Mouse (Mus musculus) forebrain, embryonic 11.5 days (tissue): ENCODE data around the gene Dcpp2. TPM values are rescaled to one million over a fixed set of nuclear protein-coding genes. Genes with fewer than 3 reads are reported as not detected.
"Not testable (repeated sequence)": the region's sequence is repeated elsewhere in the genome, so short reads cannot be mapped to it uniquely, and the experiment has no call there.

Source experiments
- ATAC-seq: fragments of 200-750 bp; cut with Nextera tagmentation; replicated peaks from 2 replicates; pipeline ENCODE4 v1.8.0; 2017; ENCODE audit warnings: moderate TSS enrichment; ENCODE audit not compliant: low FRiP score
- DNase-seq: peaks from one replicate; pipeline ENCODE4 v3.0.0-alpha.2; 2017; ENCODE audit warnings: low spot score
- H3K27ac ChIP-seq: fragments of 300-500 bp; sonication (generic); 2 replicates; pipeline ENCODE4 v1.5.1; 2014; ENCODE audit warnings: low read depth, low read length
- H3K27me3 ChIP-seq: fragments of 300-500 bp; sonication (generic); 2 replicates; pipeline ENCODE4 v1.6.1; 2014; ENCODE audit warnings: mild to moderate bottlenecking, low read length, mixed read lengths; ENCODE audit not compliant: control insufficient read depth, insufficient read depth
- H3K36me3 ChIP-seq: fragments of 300-500 bp; sonication (generic); 2 replicates; pipeline ENCODE4 v1.6.1; 2014; ENCODE audit warnings: mild to moderate bottlenecking, low read length, moderate library complexity, mixed read lengths; ENCODE audit not compliant: control insufficient read depth, insufficient read depth
- H3K4me1 ChIP-seq: fragments of 300-500 bp; sonication (generic); replicated peaks from 2 replicates; pipeline ENCODE4 v1.6.1; 2014; ENCODE audit warnings: low read length, mixed read lengths; ENCODE audit not compliant: control insufficient read depth, insufficient read depth
- H3K4me2 ChIP-seq: fragments of 300-500 bp; sonication (generic); 2 replicates; pipeline ENCODE4 v1.6.1; 2014; ENCODE audit warnings: low read depth, mild to moderate bottlenecking, low read length, moderate library complexity, mixed read lengths; ENCODE audit not compliant: severe bottlenecking
- H3K4me3 ChIP-seq: fragments of 300-500 bp; sonication (generic); 2 replicates; pipeline ENCODE4 v1.5.1; 2014; ENCODE audit warnings: low read depth, low read length
- H3K9ac ChIP-seq: fragments of 300-500 bp; sonication (generic); 2 replicates; pipeline ENCODE4 v1.6.1; 2014; ENCODE audit warnings: low read length
- H3K9me3 ChIP-seq: fragments of 300-500 bp; sonication (generic); 2 replicates; pipeline ENCODE4 v1.6.1; 2016; ENCODE audit warnings: low read length, mixed read lengths; ENCODE audit not compliant: control insufficient read depth
- WGBS: fragments of 180-500 bp; shearing (Covaris S2); extraction: QIAGEN DNeasy Blood & Tissue Kit; methylation state at CpG from one replicate; pipeline ENCODE4 v1.1.7; 2014; 5-methylcytosine and 5-hydroxymethylcytosine counted together
- polyA plus RNA-seq: library from polyadenylated mRNA; unstranded; fragments of >200 nt; fragmentation: Nextera tagmentation; extraction: Ambion mirVana; gene quantifications from 2 replicates; pipeline ENCODE4 v1.2.1, GENCODE M21; 2014

The Dcpp2 gene
- polyA plus RNA-seq, 1 experiment from 2014 or later, result not detected

- Histone ChIP-seq H3K27me3 (no peaks in the 10 kb centered on the region), H3K36me3 (no peaks in the 10 kb centered on the region), H3K4me2 (no peak overlapping the region), H3K9me3 (no peaks in the 10 kb centered on the region), H3K4me3 (no peak overlapping the region), H3K27ac (no peak overlapping the region), H3K9ac (no peak overlapping the region), H3K4me1 (no peaks in the 10 kb centered on the region)
- 61% methylated on average over 3 of the region's 3 CpGs for WGBS
- ATAC-seq, result no peak
- no peak for DNase-seq
These were observed 3.9 kb upstream of the Dcpp2 start for GRCm38 (mm10) chr17:23876741-23877140.

GRCm38 (mm10) chr17:23877166-23877565 is 3.5 kb upstream of the Dcpp2 start:
- WGBS, result 84% methylated on average over 2 of the region's 2 CpGs
- no peak for DNase-seq
- Histone ChIP-seq H3K4me3 (no peak overlapping the region), H3K9me3 (no peaks in the 10 kb centered on the region), H3K27me3 (no peaks in the 10 kb centered on the region), H3K9ac (no peak overlapping the region), H3K4me2 (no peak overlapping the region), H3K36me3 (no peaks in the 10 kb centered on the region), H3K27ac (no peak overlapping the region), H3K4me1 (no peaks in the 10 kb centered on the region)
- no peak for ATAC-seq

GRCm38 (mm10) chr17:23917158-23917557 is 36.5 kb downstream of the Dcpp2 start, which contains the start of gene Dcpp3:
Gene Dcpp3, plus strand, starts transcription at chr17:23917458.
- H3K4me3 ChIP-seq, H3K4me1 ChIP-seq, H3K9me3 ChIP-seq, H3K36me3 ChIP-seq, H3K4me2 ChIP-seq, H3K9ac ChIP-seq, DNase-seq, H3K27me3 ChIP-seq, H3K27ac ChIP-seq, ATAC-seq: not testable (repeated sequence)
- 76% methylated on average over 4 of the region's 4 CpGs for WGBS

GRCm38 (mm10) chr17:23924531-23925007 is 43.9 kb downstream of the Dcpp2 start:
- Histone ChIP-seq H3K36me3 (no peaks in the 10 kb centered on the region), H3K4me2 (peak overlapping the region; percentile 88)
- WGBS, result under 1% methylated on average over 29 of the region's 29 CpGs

GRCm38 (mm10) chr17:23925090-23925493 is 44.4 kb downstream of the Dcpp2 start:
- H3K4me1 ChIP-seq, result peaks cover 5% of the 10 kb centered on the region
- DNase-seq, result peak; percentile 82
- peak overlapping the region; percentile 46 for H3K4me3 ChIP-seq
- H3K27ac ChIP-seq, result peak overlapping the region; percentile 96
- no peaks in the 10 kb centered on the region for H3K9me3 ChIP-seq
- ATAC-seq, result peak; percentile 80
- no peaks in the 10 kb centered on the region for H3K27me3 ChIP-seq
- no peaks in the 10 kb centered on the region for H3K36me3 ChIP-seq
- under 1% methylated on average over 14 of the region's 14 CpGs for WGBS
- H3K9ac ChIP-seq, result peak overlapping the region; percentile 63
- H3K4me2 ChIP-seq, result peak overlapping the region; percentile 88

More at GRCm38 (mm10) chr17:23924531-23925007, 43.9 kb downstream of the Dcpp2 start:
- ATAC-seq (peak; percentile 99), DNase-seq (peak; percentile 95)
- Histone ChIP-seq H3K4me3 (peak overlapping the region; percentile 46), H3K27ac (peak overlapping the region; percentile 96), H3K27me3 (no peaks in the 10 kb centered on the region), H3K4me1 (peaks cover 5% of the 10 kb centered on the region), H3K9ac (peak overlapping the region; percentile 63), H3K9me3 (no peaks in the 10 kb centered on the region)

- H3K27me3 ChIP-seq, result no peaks in the 10 kb centered on the region
- no peak overlapping the region for H3K4me2 ChIP-seq
- no peaks in the 10 kb centered on the region for H3K36me3 ChIP-seq
- no peak overlapping the region for H3K27ac ChIP-seq
- no peaks in the 10 kb centered on the region for H3K9me3 ChIP-seq
- DNase-seq (no peak), ATAC-seq (no peak)
- 85% methylated on average over 5 of the region's 5 CpGs for WGBS
- H3K4me3 ChIP-seq, result no peak overlapping the region
- no peaks in the 10 kb centered on the region for H3K4me1 ChIP-seq
- H3K9ac ChIP-seq, result no peak overlapping the region
These were observed 50.5 kb downstream of the Dcpp2 start for GRCm38 (mm10) chr17:23931157-23931556.

GRCm38 (mm10) chr17:23941372-23941771 is 60.7 kb downstream of the Dcpp2 start, which contains the start of gene Sbp:
Gene Sbp, plus strand, starts transcription at chr17:23941672.
- Histone ChIP-seq H3K9ac (no peak within 1 kb of the TSS), H3K36me3 (no peaks in the 10 kb centered on the region), H3K27ac (no peak within 1 kb of the TSS), H3K9me3 (no peaks in the 10 kb centered on the region), H3K4me2 (no peak within 1 kb of the TSS), H3K27me3 (no peaks in the 10 kb centered on the region), H3K4me1 (no peaks in the 10 kb centered on the region), H3K4me3 (no peak within 1 kb of the TSS)
- DNase-seq (no peak), ATAC-seq (no peak)

GRCm38 (mm10) chr17:23947486-23947885 is 66.8 kb downstream of the Dcpp2 start:
- H3K27ac ChIP-seq, H3K9me3 ChIP-seq, DNase-seq, H3K4me3 ChIP-seq, ATAC-seq, H3K4me1 ChIP-seq, H3K4me2 ChIP-seq, H3K36me3 ChIP-seq, H3K9ac ChIP-seq, H3K27me3 ChIP-seq: not testable (repeated sequence)
- 77% methylated on average over 4 of the region's 4 CpGs for WGBS

- ATAC-seq (no peak), DNase-seq (no peak)
- WGBS, result 84% methylated on average over 2 of the region's 2 CpGs
- Histone ChIP-seq H3K36me3 (no peaks in the 10 kb centered on the region), H3K9me3 (no peaks in the 10 kb centered on the region), H3K4me1 (no peaks in the 10 kb centered on the region), H3K27me3 (no peaks in the 10 kb centered on the region), H3K9ac (no peak overlapping the region), H3K4me3 (no peak overlapping the region), H3K4me2 (no peak overlapping the region), H3K27ac (no peak overlapping the region)
These were observed 68.4 kb downstream of the Dcpp2 start for GRCm38 (mm10) chr17:23949068-23949467.
